Mouse (Mus musculus): Measurements from ENCODE around the gene Ccdc33. TPM values are rescaled to one million over a fixed set of nuclear protein-coding genes. Genes with fewer than 3 reads are reported as not detected.

Ccdc33 gene
- polyA plus RNA-seq, 1 experiment from 2014 or later = 0.16 TPM

DNA sequence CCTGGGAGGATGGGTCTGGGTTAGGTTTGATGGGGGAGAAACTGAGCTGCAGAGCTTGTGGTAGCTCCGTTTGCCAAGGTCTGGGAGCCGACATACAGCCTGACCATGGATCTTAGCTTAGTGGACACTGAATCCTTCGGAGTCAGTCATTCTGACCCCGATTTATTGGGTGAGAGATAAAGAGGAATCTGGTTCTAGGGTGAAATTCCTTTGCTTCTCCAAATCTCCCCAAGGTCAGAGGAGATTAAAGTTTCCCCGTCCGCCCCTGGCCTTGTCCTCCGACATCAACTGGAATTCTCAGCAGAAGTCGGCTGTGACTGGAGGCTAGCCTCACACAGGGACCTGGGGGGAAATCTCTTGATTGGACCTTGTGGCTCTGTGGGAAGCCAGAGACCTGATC is 107.1 kb downstream of the Ccdc33 start:
- H3K36me3 ChIP-seq (ENCODE audit: control insufficient read depth, insufficient read depth) = no peaks in the 10 kb centered on the region
- no peaks in the 10 kb centered on the region for H3K9me3 ChIP-seq (ENCODE audit: control insufficient read depth)
- 71% methylated on average over 8 of the region's 8 CpGs for WGBS
- H3K4me1 ChIP-seq (replicated peaks; ENCODE audit: control insufficient read depth, insufficient read depth, low read length) = no peaks in the 10 kb centered on the region
- ATAC-seq = no peak
- H3K27me3 ChIP-seq (replicated peaks; ENCODE audit: control insufficient read depth, insufficient read depth, low read length) = no peaks in the 10 kb centered on the region
- no peak overlapping the region for H3K27ac ChIP-seq (ENCODE audit: low read depth, low read length)
- no peak overlapping the region for H3K4me2 ChIP-seq (replicated peaks; ENCODE audit: low read depth)
- H3K4me3 ChIP-seq (ENCODE audit: low read depth, low read length) = no peak overlapping the region
- no peak for TF ChIP-seq CTCF (IDR thresholded peaks at IDR 0.05; ENCODE audit: low read depth)
- no peak overlapping the region for H3K9ac ChIP-seq (ENCODE audit: low read depth, low read length)

GRCm38 (mm10) chr9:58011027-58011426 is 107.6 kb downstream of the Ccdc33 start:
- no peak overlapping the region for H3K4me2 ChIP-seq (replicated peaks; ENCODE audit: low read depth)
- TF ChIP-seq CTCF (IDR thresholded peaks at IDR 0.05; ENCODE audit: low read depth) = no peak
- no peak overlapping the region for H3K4me3 ChIP-seq (ENCODE audit: low read depth, low read length)
- no peak overlapping the region for H3K9ac ChIP-seq (ENCODE audit: low read depth, low read length)
- no peaks in the 10 kb centered on the region for H3K27me3 ChIP-seq (replicated peaks; ENCODE audit: control insufficient read depth, insufficient read depth, low read length)
- H3K9me3 ChIP-seq (ENCODE audit: control insufficient read depth) = no peaks in the 10 kb centered on the region
- H3K36me3 ChIP-seq (ENCODE audit: control insufficient read depth, insufficient read depth) = no peaks in the 10 kb centered on the region
- 32% methylated on average over 7 of the region's 7 CpGs for WGBS
- ATAC-seq = no peak
- no peak overlapping the region for H3K27ac ChIP-seq (ENCODE audit: low read depth, low read length)
- H3K4me1 ChIP-seq (replicated peaks; ENCODE audit: control insufficient read depth, insufficient read depth, low read length) = no peaks in the 10 kb centered on the region

GRCm38 (mm10) chr9:58009588-58009987 is 109.0 kb downstream of the Ccdc33 start:
- H3K36me3 ChIP-seq (ENCODE audit: control insufficient read depth, insufficient read depth) = no peaks in the 10 kb centered on the region
- no peaks in the 10 kb centered on the region for H3K4me1 ChIP-seq (replicated peaks; ENCODE audit: control insufficient read depth, insufficient read depth, low read length)
- H3K9me3 ChIP-seq (ENCODE audit: control insufficient read depth) = no peaks in the 10 kb centered on the region
- H3K27ac ChIP-seq (ENCODE audit: low read depth, low read length) = no peak overlapping the region
- H3K4me2 ChIP-seq (replicated peaks; ENCODE audit: low read depth) = no peak overlapping the region
- WGBS = 60% methylated on average over 3 of the region's 3 CpGs
- peak; percentile 36 for TF ChIP-seq CTCF (IDR thresholded peaks at IDR 0.05; ENCODE audit: low read depth)
- H3K4me3 ChIP-seq (ENCODE audit: low read depth, low read length) = no peak overlapping the region
- H3K27me3 ChIP-seq (replicated peaks; ENCODE audit: control insufficient read depth, insufficient read depth, low read length) = no peaks in the 10 kb centered on the region
- ATAC-seq = no peak
- no peak overlapping the region for H3K9ac ChIP-seq (ENCODE audit: low read depth, low read length)

DNA sequence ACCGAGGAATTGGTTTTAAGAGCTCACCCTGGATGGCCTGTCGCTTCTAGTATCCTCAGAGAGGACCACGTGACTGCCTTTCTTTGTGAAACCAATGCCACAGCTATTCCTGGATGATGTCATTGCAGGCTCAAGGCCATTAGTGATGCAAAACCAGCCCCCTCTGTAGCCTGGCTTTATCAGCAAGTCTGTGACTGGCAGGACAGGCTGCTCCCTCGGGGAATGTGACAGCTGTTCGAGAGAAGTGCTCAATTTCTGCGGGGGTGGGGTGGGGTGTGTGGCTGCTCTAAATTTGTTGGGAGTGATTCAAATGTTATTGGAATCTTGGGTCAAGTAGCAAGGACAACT is 109.6 kb downstream of the Ccdc33 start:
- no peaks in the 10 kb centered on the region for H3K9me3 ChIP-seq (ENCODE audit: control insufficient read depth)
- H3K4me3 ChIP-seq (ENCODE audit: low read depth, low read length) = no peak overlapping the region
- no peak overlapping the region for H3K27ac ChIP-seq (ENCODE audit: low read depth, low read length)
- ATAC-seq = no peak
- H3K9ac ChIP-seq (ENCODE audit: low read depth, low read length) = no peak overlapping the region
- H3K27me3 ChIP-seq (replicated peaks; ENCODE audit: control insufficient read depth, insufficient read depth, low read length) = no peaks in the 10 kb centered on the region
- 15% methylated on average over 6 of the region's 6 CpGs for WGBS
- no peaks in the 10 kb centered on the region for H3K4me1 ChIP-seq (replicated peaks; ENCODE audit: control insufficient read depth, insufficient read depth, low read length)
- no peak for TF ChIP-seq CTCF (IDR thresholded peaks at IDR 0.05; ENCODE audit: low read depth)
- H3K36me3 ChIP-seq (ENCODE audit: control insufficient read depth, insufficient read depth) = no peaks in the 10 kb centered on the region
- H3K4me2 ChIP-seq (replicated peaks; ENCODE audit: low read depth) = no peak overlapping the region

DNA sequence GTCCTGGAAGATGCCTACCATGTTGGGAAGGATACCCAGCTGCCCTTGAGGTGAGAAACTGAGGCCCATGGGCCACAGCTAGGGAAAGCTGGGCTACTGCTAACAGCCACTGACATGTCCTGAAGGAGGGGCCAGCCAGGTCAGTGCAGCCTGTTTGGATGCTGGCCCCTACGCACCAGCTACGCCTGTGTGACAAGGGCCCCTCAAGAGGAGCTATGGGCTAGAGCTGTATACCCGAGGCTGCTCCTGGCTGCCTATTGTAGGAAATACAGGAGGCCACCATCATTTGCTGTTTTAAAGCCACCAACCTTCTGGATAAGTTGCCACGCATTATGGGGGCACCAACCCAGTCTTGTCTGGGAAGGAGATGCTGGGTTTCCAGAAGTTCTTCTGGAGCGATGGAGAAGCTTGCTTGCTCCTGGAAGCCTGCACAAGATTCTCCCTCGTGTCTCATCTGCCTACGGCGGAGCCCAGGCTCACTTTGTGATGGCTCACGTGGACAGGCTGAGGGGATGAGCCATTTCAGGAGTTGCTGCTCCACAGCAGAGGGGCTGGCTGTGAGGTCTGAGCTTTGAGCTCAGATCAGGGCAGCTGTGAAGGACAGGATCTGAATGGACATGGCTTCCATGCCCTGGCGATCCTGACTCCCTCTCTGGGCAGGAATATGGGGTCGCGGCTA is 110.1 kb downstream of the Ccdc33 start:
- H3K9ac ChIP-seq (ENCODE audit: low read depth, low read length) = no peak overlapping the region
- 76% methylated on average over 12 of the region's 12 CpGs for WGBS
- no peak overlapping the region for H3K27ac ChIP-seq (ENCODE audit: low read depth, low read length)
- H3K4me1 ChIP-seq (replicated peaks; ENCODE audit: control insufficient read depth, insufficient read depth, low read length) = no peaks in the 10 kb centered on the region
- H3K4me3 ChIP-seq (ENCODE audit: low read depth, low read length) = no peak overlapping the region
- H3K4me2 ChIP-seq (replicated peaks; ENCODE audit: low read depth) = no peak overlapping the region
- H3K27me3 ChIP-seq (replicated peaks; ENCODE audit: control insufficient read depth, insufficient read depth, low read length) = no peaks in the 10 kb centered on the region
- H3K36me3 ChIP-seq (ENCODE audit: control insufficient read depth, insufficient read depth) = no peaks in the 10 kb centered on the region
- TF ChIP-seq CTCF (IDR thresholded peaks at IDR 0.05; ENCODE audit: low read depth) = no peak
- no peaks in the 10 kb centered on the region for H3K9me3 ChIP-seq (ENCODE audit: control insufficient read depth)
- no peak for ATAC-seq

DNA sequence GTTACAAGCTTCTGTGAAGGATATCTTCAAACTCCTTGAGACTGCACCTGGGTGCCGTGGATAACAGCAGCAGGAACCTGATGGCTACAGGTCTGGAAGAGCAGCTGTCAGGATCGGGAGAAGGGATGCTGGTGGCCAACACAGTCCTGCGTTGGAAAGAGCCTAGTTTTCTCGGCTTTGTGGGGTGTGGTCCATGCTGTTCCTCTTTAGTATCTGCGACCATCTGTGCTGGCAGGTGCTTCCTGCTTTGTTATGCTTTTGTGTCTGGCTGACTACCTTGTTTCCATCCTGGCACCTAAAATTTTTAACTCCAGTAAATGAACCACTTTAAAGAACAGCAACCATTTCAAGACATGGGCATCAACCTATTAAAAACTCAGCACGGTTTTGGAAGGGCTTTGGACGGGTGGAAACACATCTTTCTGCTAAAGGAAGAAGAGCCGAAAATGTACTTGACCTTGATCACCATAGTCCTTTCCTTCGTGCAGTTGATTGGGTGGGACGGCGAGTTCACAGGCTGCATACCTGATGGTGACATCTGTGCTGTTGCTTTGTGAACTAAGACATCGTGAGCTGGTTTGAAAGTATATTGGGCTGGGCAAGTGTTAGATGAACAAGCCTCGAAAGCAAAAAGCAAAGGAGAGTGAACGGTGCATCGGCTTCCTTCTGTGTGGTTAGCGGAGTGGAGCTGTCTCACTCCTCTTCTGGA is 112.7 kb downstream of the Ccdc33 start, which contains the start of gene Cyp11a1:
TSS of gene Cyp11a1 (plus strand) at position 659 of the 709 bp plus-strand sequence.
- WGBS = 82% methylated on average over 16 of the region's 16 CpGs
- no peaks in the 10 kb centered on the region for H3K4me1 ChIP-seq (replicated peaks; ENCODE audit: control insufficient read depth, insufficient read depth, low read length)
- no peak within 1 kb of the TSS for H3K27ac ChIP-seq (ENCODE audit: low read depth, low read length)
- TF ChIP-seq CTCF (IDR thresholded peaks at IDR 0.05; ENCODE audit: low read depth) = no peak
- no peak within 1 kb of the TSS for H3K4me3 ChIP-seq (ENCODE audit: low read depth, low read length)
- no peak within 1 kb of the TSS for H3K9ac ChIP-seq (ENCODE audit: low read depth, low read length)
- no peaks in the 10 kb centered on the region for H3K36me3 ChIP-seq (ENCODE audit: control insufficient read depth, insufficient read depth)
- H3K4me2 ChIP-seq (replicated peaks; ENCODE audit: low read depth) = no peak within 1 kb of the TSS
- no peak for ATAC-seq
- no peaks in the 10 kb centered on the region for H3K27me3 ChIP-seq (replicated peaks; ENCODE audit: control insufficient read depth, insufficient read depth, low read length)
- H3K9me3 ChIP-seq (ENCODE audit: control insufficient read depth) = no peaks in the 10 kb centered on the region
